Mouse (Mus musculus): Measurements from ENCODE around the gene Dock10. TPM values are rescaled to one million over a fixed set of nuclear protein-coding genes. Genes with fewer than 3 reads are reported as not detected.
"Not testable (repeated sequence)": the region's sequence is repeated elsewhere in the genome, so short reads cannot be mapped to it uniquely, and the experiment has no call there.

Dock10 gene
- total RNA-seq (2021), result 10 to 100 TPM; 11.5 to 12.2 TPM

GRCm38 (mm10) chr1:80757977-80758797 lies at the start of gene Dock10:
Dock10 (minus strand) TSS chr1:80758527.
- intact Hi-C loops (cut with DNase I), result no loop called here
- peak; percentile 65 for DNase-seq

- intact Hi-C loops (cut with DNase I), result no loop called here
- DNase-seq, result no peak
Measured at GRCm38 (mm10) chr1:80806835-80807398, 48.6 kb upstream of the Dock10 start.

GRCm38 (mm10) chr1:80802023-80802422 lies 43.7 kb upstream of the Dock10 start:
- DNase-seq, result no peak
- intact Hi-C loops (cut with DNase I), result no loop called here

- intact Hi-C loops (cut with DNase I), result no loop called here
- no peak for DNase-seq
Measured at GRCm38 (mm10) chr1:80785066-80785779, 26.9 kb upstream of the Dock10 start.

- intact Hi-C loops (cut with DNase I), result no loop called here
- no peak for DNase-seq
Measured at GRCm38 (mm10) chr1:80784155-80784554, 25.8 kb upstream of the Dock10 start.

- intact Hi-C loops (cut with DNase I), result no loop called here
- DNase-seq, result no peak
Measured at GRCm38 (mm10) chr1:80765504-80765903, 7.2 kb upstream of the Dock10 start.

GRCm38 (mm10) chr1:80763042-80763950 lies 5.0 kb upstream of the Dock10 start:
- intact Hi-C loops (cut with DNase I), result no loop called here
- peak; percentile 25 for DNase-seq

GRCm38 (mm10) chr1:80758798-80759184 lies 464 bp upstream of the Dock10 start:
- intact Hi-C loops (cut with DNase I), result no loop called here
- no peak for DNase-seq

- intact Hi-C loops (cut with DNase I), result no loop called here
- DNase-seq, result peak; percentile 43
Measured at GRCm38 (mm10) chr1:80757650-80757976, 714 bp downstream of the Dock10 start.

GRCm38 (mm10) chr1:80756824-80757649 lies 1.3 kb downstream of the Dock10 start:
- DNase-seq, result peak; percentile 68
- intact Hi-C loops (cut with DNase I), result no loop called here

GRCm38 (mm10) chr1:80756060-80756439 lies 2.3 kb downstream of the Dock10 start:
- intact Hi-C loops (cut with DNase I), result no loop called here
- peak; percentile 53 for DNase-seq

GRCm38 (mm10) chr1:80755296-80756059 lies 2.8 kb downstream of the Dock10 start:
- no peak for DNase-seq
- intact Hi-C loops (cut with DNase I), result no loop called here

GRCm38 (mm10) chr1:80749122-80749521 lies 9.2 kb downstream of the Dock10 start:
- intact Hi-C loops (cut with DNase I); DNase-seq: not testable (repeated sequence)

- no peak for DNase-seq
- intact Hi-C loops (cut with DNase I), result no loop called here
Measured at GRCm38 (mm10) chr1:80746691-80747463, 11.4 kb downstream of the Dock10 start.

GRCm38 (mm10) chr1:80746195-80746594 lies 12.1 kb downstream of the Dock10 start:
- no peak for DNase-seq
- intact Hi-C loops (cut with DNase I), result no loop called here

- intact Hi-C loops (cut with DNase I), result no loop called here
- no peak for DNase-seq
Measured at GRCm38 (mm10) chr1:80739472-80739871, 18.9 kb downstream of the Dock10 start.

- intact Hi-C loops (cut with DNase I), result no loop called here
- DNase-seq, result no peak
Measured at GRCm38 (mm10) chr1:80737812-80738391, 20.4 kb downstream of the Dock10 start.

- DNase-seq, result no peak
- intact Hi-C loops (cut with DNase I), result no loop called here
Measured at GRCm38 (mm10) chr1:80730582-80730981, 27.7 kb downstream of the Dock10 start.

All from left cerebral cortex, postnatal 4 days (tissue).